Mouse (Mus musculus) hindlimb bud, embryonic 11.5 days (tissue): ENCODE data around the gene Olfr124.

Experiments used
- DNase-seq: peaks from one replicate; pipeline ENCODE4 v3.0.0-alpha.2; 2012; ENCODE audit warnings: low read depth, low spot score; ENCODE audit errors: extremely low spot score

Gene Olfr124

GRCm38 (mm10) chr17:37799588-37799987, at the start of gene Olfr124:
Gene Olfr124, plus strand, starts transcription at chr17:37799888.
- no peak for DNase-seq

DNA sequence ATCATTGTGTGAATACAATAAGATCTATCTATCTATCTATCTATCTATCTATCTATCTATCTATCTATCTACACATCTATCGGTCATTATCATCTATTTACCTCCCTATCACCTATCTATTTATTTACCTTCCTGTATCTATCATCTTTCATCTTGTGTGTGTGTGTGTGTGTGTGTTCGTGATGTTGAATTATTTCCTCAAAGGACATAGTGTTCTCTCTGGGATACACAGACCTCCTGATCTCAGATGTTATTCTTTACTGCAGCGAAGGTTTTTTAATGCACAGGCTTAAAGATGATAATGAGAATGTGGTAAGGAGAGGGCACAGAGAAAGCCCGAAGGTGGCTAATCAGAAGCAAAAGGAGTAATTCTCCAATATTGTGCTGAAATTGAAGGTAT, 31.4 kb upstream of the Olfr124 start, which contains the start of gene Olfr122:
TSS of gene Olfr122 (plus strand) at position 301 of the 400 bp plus-strand sequence.
- DNase-seq, result no peak

- DNase-seq, result no peak
Observed at GRCm38 (mm10) chr17:37793229-37793628, 6.5 kb upstream of the Olfr124 start, which contains the start of gene Olfr123. Gene Olfr123, plus strand, starts transcription at chr17:37793529.

DNA sequence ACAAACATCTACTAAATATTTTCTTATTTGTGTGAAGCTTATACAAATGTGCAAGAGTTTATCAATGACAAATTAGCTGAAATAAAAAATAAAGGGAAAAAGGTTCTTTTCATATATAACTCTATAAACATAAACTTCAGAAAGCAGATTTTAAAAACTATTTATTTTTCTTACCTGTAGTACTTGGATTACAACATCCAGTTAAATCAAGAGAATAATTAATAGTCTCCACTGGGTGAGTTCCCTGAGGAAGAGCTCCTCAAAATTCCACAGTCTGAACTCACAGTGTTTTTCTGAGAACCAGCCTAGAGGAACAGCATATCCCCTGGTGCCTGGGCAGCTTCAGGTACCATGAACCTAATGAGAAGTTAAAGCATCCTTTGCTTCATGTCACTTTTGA, 33.0 kb downstream of the Olfr124 start, which contains the start of gene Olfr125:
TSS of gene Olfr125 (plus strand) at position 301 of the 400 bp plus-strand sequence.
- DNase-seq, result no peak

DNA sequence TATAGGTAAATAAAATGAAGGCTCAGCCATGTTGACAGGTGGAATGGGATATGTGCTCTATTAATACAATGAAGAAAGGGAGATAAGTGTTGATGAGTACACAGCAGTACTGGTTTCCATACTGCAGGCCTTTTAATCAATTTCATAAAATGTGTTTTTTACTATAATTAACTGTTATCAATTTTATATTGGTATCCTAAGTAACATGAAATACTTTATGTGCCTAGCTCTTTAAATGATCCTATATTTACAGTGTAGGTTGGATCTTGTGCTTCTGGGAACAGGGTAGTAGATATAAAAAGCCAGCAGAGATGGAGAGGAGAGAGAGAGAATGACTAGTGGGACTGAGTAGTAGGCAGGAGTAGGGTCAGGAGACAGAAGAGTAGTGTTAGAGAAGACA, 47.5 kb downstream of the Olfr124 start, which contains the start of gene Olfr126:
TSS of gene Olfr126 (plus strand) at position 301 of the 400 bp plus-strand sequence.
- no peak for DNase-seq
